Mouse (Mus musculus) megakaryocyte, embryonic 14.5 days (primary cell): Measurements from ENCODE around the gene Tenm4.

Source experiments
- FLI1 ChIP-seq: IDR thresholded peaks from 2 replicates; pipeline ENCODE4 v1.6.1; 2012; ENCODE audit warnings: low read length, inconsistent platforms, mixed read lengths
- GATA1 ChIP-seq: IDR thresholded peaks from 3 replicates; pipeline ENCODE4 v1.6.1; 2012; ENCODE audit warnings: mixed read lengths, low read length, inconsistent platforms, borderline replicate concordance

DNA sequence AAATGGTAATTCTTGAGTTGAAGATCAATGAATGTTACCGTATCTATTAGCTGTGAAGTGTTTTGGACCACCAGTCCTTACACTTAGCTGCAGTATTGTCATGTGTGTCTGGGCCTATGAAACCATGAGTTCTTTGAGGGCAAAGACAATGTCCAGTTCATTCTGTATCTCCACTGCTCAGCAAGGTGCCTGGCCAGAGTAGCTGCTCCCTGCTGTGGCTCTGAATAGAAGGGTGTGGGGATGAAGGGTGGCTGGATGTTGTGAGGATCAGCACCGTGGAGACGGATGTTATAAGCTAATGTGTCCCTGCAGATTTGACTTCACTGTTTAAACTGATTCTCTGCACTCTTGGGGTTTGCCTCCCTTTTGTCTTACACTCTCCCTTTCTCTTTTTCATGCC lies 734.4 kb downstream of the Tenm4 start:
- TF ChIP-seq GATA1 (no peak), FLI1 (no peak)
